Mouse (Mus musculus) embryonic facial prominence, embryonic 12.5 days (tissue): ENCODE measurements around the gene Igfbp7. TPM values are rescaled to one million over a fixed set of nuclear protein-coding genes. Genes with fewer than 3 reads are reported as not detected.

Experiments
- ATAC-seq: fragments of 200-750 bp; cut with Nextera tagmentation; 2 replicates; pipeline ENCODE4 v1.8.0; 2017; ENCODE audit not compliant: insufficient number of reproducible peaks, insufficient read depth, low FRiP score, low TSS enrichment
- H3K27ac ChIP-seq: fragments of 300-500 bp; sonication (generic); 2 replicates; pipeline ENCODE4 v1.5.1; 2016; ENCODE audit warnings: mild to moderate bottlenecking
- H3K27me3 ChIP-seq: fragments of 300-500 bp; sonication (generic); 2 replicates; pipeline ENCODE4 v1.6.1; 2016; ENCODE audit warnings: mild to moderate bottlenecking, moderate library complexity
- H3K36me3 ChIP-seq: fragments of 300-500 bp; sonication (generic); 2 replicates; pipeline ENCODE4 v1.6.1; 2016; ENCODE audit warnings: mild to moderate bottlenecking
- H3K4me1 ChIP-seq: fragments of 300-500 bp; sonication (generic); 2 replicates; pipeline ENCODE4 v1.6.1; 2016
- H3K4me2 ChIP-seq: fragments of 300-500 bp; sonication (generic); replicated peaks from 2 replicates; pipeline ENCODE4 v1.6.1; 2016; ENCODE audit warnings: mild to moderate bottlenecking, moderate library complexity
- H3K4me3 ChIP-seq: fragments of 300-500 bp; sonication (generic); 2 replicates; pipeline ENCODE4 v1.5.1; 2016; ENCODE audit warnings: mild to moderate bottlenecking
- H3K9ac ChIP-seq: fragments of 300-500 bp; sonication (generic); 2 replicates; pipeline ENCODE4 v1.6.1; 2016; ENCODE audit warnings: mild to moderate bottlenecking, moderate library complexity
- H3K9me3 ChIP-seq: fragments of 300-500 bp; sonication (generic); 2 replicates; pipeline ENCODE4 v1.6.1; 2016; ENCODE audit warnings: mild to moderate bottlenecking, moderate library complexity
- WGBS: fragments of 180-500 bp; shearing (Covaris S2); methylation state at CpG from one replicate; pipeline ENCODE4 v1.1.7; 2016; 5-methylcytosine and 5-hydroxymethylcytosine counted together
- polyA plus RNA-seq: library from polyadenylated mRNA; unstranded; fragments of >200 nt; fragmentation: Nextera tagmentation; extraction: Ambion mirVana; gene quantifications from 2 replicates; pipeline ENCODE4 v1.2.1, GENCODE M21; 2016

Igfbp7 gene
- polyA plus RNA-seq, 1 experiment from 2014 or later, result 17.0 TPM

GRCm38 (mm10) chr5:77374945-77375344, 32.9 kb downstream of the Igfbp7 start:
- Histone ChIP-seq H3K4me2 (no peak overlapping the region), H3K4me3 (no peak overlapping the region), H3K9ac (no peak overlapping the region), H3K4me1 (0 out of 2 replicates have a peak, but pooled peaks cover 7% of the 10 kb centered on the region), H3K27ac (no peak overlapping the region), H3K9me3 (no peaks in the 10 kb centered on the region), H3K36me3 (no peaks in the 10 kb centered on the region), H3K27me3 (no peaks in the 10 kb centered on the region)
- ATAC-seq, result no peak
- 71% methylated on average over 3 of the region's 3 CpGs for WGBS

DNA sequence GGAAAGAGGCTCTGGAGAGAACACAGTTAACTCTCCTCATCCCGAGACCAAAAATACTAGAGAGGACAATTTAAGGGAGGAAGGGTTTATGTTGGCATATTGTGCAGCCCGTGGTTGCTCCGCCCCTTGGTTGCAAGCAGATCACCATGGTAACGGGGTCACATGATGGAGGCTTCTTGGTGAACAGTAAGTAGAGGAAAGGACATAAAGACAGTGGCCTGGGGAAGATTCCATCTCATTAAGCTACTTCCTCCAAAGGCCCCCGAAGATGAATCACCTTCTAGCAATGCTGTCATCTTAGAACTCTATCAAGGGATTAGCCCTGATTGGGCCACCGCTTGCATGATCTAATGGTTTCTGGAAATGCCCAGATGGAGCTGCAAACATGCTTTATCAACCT, 35.1 kb downstream of the Igfbp7 start:
- no peak for ATAC-seq
- H3K4me1 ChIP-seq, result 0 out of 2 replicates have a peak, but pooled peaks cover 2% of the 10 kb centered on the region
- H3K4me2 ChIP-seq, result no peak overlapping the region
- H3K9me3 ChIP-seq, result no peaks in the 10 kb centered on the region
- H3K27me3 ChIP-seq, result no peaks in the 10 kb centered on the region
- H3K9ac ChIP-seq, result no peak overlapping the region
- no peaks in the 10 kb centered on the region for H3K36me3 ChIP-seq
- 70% methylated on average over 6 of the region's 6 CpGs for WGBS
- no peak overlapping the region for H3K4me3 ChIP-seq
- no peak overlapping the region for H3K27ac ChIP-seq

DNA sequence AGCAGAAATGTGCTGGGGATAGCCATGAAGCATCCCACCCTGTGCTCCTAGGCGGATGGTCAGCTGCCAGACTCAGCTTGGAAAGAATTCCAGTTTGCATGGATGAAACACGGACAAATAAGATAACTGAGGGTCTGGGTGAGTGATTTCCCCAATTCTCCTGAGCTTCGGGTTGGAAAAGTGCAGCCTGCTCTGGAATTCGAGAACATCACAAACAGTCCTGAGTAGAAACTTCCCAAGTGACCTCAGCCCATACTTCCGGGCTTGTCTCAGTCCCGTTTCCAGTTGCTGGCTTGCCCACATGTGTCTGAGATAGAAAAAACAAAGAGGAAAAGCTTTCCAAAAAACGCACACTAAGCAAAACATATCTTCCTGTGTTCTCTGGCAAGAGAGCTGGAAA, 35.6 kb downstream of the Igfbp7 start:
- Histone ChIP-seq H3K4me3 (no peak overlapping the region), H3K4me1 (0 out of 2 replicates have a peak, but pooled peaks cover 2% of the 10 kb centered on the region), H3K9ac (no peak overlapping the region), H3K27ac (no peak overlapping the region), H3K36me3 (no peaks in the 10 kb centered on the region), H3K27me3 (peaks cover 4% of the 10 kb centered on the region; the same call in 1 of the 2 replicates), H3K9me3 (no peaks in the 10 kb centered on the region), H3K4me2 (no peak overlapping the region)
- WGBS, result 70% methylated on average over 7 of the region's 7 CpGs
- ATAC-seq, result no peak

- Histone ChIP-seq H3K4me3 (no peak overlapping the region), H3K9ac (no peak overlapping the region), H3K36me3 (no peaks in the 10 kb centered on the region), H3K27ac (no peak overlapping the region), H3K4me2 (no peak overlapping the region), H3K27me3 (peaks cover 4% of the 10 kb centered on the region; the same call in 1 of the 2 replicates), H3K9me3 (no peaks in the 10 kb centered on the region), H3K4me1 (0 out of 2 replicates have a peak, but pooled peaks cover 2% of the 10 kb centered on the region)
- no peak for ATAC-seq
- WGBS, result 72% methylated on average over 5 of the region's 5 CpGs
Measured at GRCm38 (mm10) chr5:77370378-77370892, 37.4 kb downstream of the Igfbp7 start.

GRCm38 (mm10) chr5:77369394-77369793, 38.4 kb downstream of the Igfbp7 start:
- ATAC-seq, result no peak
- 76% methylated on average over 5 of the region's 5 CpGs for WGBS
- Histone ChIP-seq H3K36me3 (no peaks in the 10 kb centered on the region), H3K4me3 (no peak overlapping the region), H3K9ac (no peak overlapping the region), H3K27me3 (peaks cover 4% of the 10 kb centered on the region; the same call in 1 of the 2 replicates), H3K4me2 (no peak overlapping the region), H3K9me3 (no peaks in the 10 kb centered on the region), H3K4me1 (peaks cover 6% of the 10 kb centered on the region; the same call in 1 of the 2 replicates), H3K27ac (no peak overlapping the region)

GRCm38 (mm10) chr5:77368194-77368593, 39.6 kb downstream of the Igfbp7 start:
- H3K4me3 ChIP-seq, result no peak overlapping the region
- 30% methylated on average over 7 of the region's 7 CpGs for WGBS
- no peaks in the 10 kb centered on the region for H3K36me3 ChIP-seq
- no peaks in the 10 kb centered on the region for H3K9me3 ChIP-seq
- no peak overlapping the region for H3K27ac ChIP-seq
- H3K4me1 ChIP-seq, result peaks cover 6% of the 10 kb centered on the region; the same call in 1 of the 2 replicates
- no peak for ATAC-seq
- H3K4me2 ChIP-seq, result no peak overlapping the region
- peaks cover 4% of the 10 kb centered on the region; the same call in 1 of the 2 replicates for H3K27me3 ChIP-seq
- no peak overlapping the region for H3K9ac ChIP-seq

- Histone ChIP-seq H3K9ac (no peak overlapping the region), H3K9me3 (no peaks in the 10 kb centered on the region), H3K27ac (0 out of 2 replicates have a peak overlapping the region, but pooled peaks have one; percentile 2), H3K4me3 (no peak overlapping the region), H3K36me3 (no peaks in the 10 kb centered on the region), H3K27me3 (peaks cover 4% of the 10 kb centered on the region; the same call in 1 of the 2 replicates), H3K4me2 (no peak overlapping the region), H3K4me1 (peaks cover 5% of the 10 kb centered on the region; the same call in 1 of the 2 replicates)
- no peak for ATAC-seq
- 41% methylated on average over 12 of the region's 12 CpGs for WGBS
Measured at GRCm38 (mm10) chr5:77367682-77368081, 40.2 kb downstream of the Igfbp7 start.

DNA sequence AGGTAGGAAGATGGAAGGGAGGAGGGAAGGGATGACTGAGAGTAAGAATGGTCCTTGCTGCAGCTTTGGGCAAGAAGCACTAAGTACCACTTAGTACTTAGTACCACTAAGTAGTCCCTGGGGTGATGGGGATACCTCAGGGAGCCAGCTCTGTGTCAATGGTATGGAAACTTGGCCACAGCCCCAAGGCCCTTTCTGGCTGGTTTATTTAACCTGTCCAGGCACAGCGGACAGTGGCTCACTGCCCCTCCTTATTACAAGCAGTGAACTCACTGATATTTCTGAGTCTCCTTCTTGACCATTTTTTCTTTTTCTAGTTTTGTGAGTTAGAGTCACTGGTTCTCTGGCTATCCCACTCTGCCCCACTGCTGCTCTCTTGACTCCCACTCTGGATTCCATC, 40.7 kb downstream of the Igfbp7 start:
- H3K27ac ChIP-seq, result no peak overlapping the region

GRCm38 (mm10) chr5:77366313-77366712, 41.5 kb downstream of the Igfbp7 start:
- H3K4me2 ChIP-seq, result no peak overlapping the region
- no peak overlapping the region for H3K27ac ChIP-seq
- no peak for ATAC-seq
- H3K27me3 ChIP-seq, result peaks cover 4% of the 10 kb centered on the region; the same call in 1 of the 2 replicates
- H3K36me3 ChIP-seq, result no peaks in the 10 kb centered on the region
- peaks cover 3% of the 10 kb centered on the region; the same call in 1 of the 2 replicates for H3K4me1 ChIP-seq
- WGBS, result 81% methylated on average over 8 of the region's 8 CpGs
- H3K9me3 ChIP-seq, result no peaks in the 10 kb centered on the region
- no peak overlapping the region for H3K9ac ChIP-seq
- no peak overlapping the region for H3K4me3 ChIP-seq

More for the DNA sequence above, 40.7 kb downstream of the Igfbp7 start:
- Histone ChIP-seq H3K4me2 (no peak overlapping the region), H3K4me1 (peaks cover 3% of the 10 kb centered on the region; the same call in 1 of the 2 replicates), H3K27me3 (peaks cover 4% of the 10 kb centered on the region; the same call in 1 of the 2 replicates), H3K4me3 (no peak overlapping the region), H3K36me3 (no peaks in the 10 kb centered on the region), H3K9me3 (no peaks in the 10 kb centered on the region), H3K9ac (no peak overlapping the region)
- WGBS, result 96% methylated on average over 1 of the region's 1 CpGs
- no peak for ATAC-seq

- Histone ChIP-seq H3K36me3 (no peaks in the 10 kb centered on the region), H3K9me3 (no peaks in the 10 kb centered on the region), H3K4me2 (no peak overlapping the region), H3K4me3 (no peak overlapping the region), H3K9ac (no peak overlapping the region), H3K4me1 (peaks cover 3% of the 10 kb centered on the region; the same call in 1 of the 2 replicates), H3K27ac (no peak overlapping the region), H3K27me3 (peaks cover 4% of the 10 kb centered on the region; the same call in 1 of the 2 replicates)
- 0 out of 2 replicates have a peak, but pooled peaks have one; percentile 22 for ATAC-seq
- 89% methylated on average over 3 of the region's 3 CpGs for WGBS
Measured at GRCm38 (mm10) chr5:77364443-77365038, 43.3 kb downstream of the Igfbp7 start.

- Histone ChIP-seq H3K4me3 (no peak overlapping the region), H3K9ac (no peak overlapping the region), H3K27ac (no peak overlapping the region), H3K36me3 (no peaks in the 10 kb centered on the region), H3K27me3 (peaks cover 4% of the 10 kb centered on the region; the same call in 1 of the 2 replicates), H3K9me3 (no peaks in the 10 kb centered on the region), H3K4me1 (peaks cover 3% of the 10 kb centered on the region; the same call in 1 of the 2 replicates), H3K4me2 (no peak overlapping the region)
- 83% methylated on average over 6 of the region's 6 CpGs for WGBS
- ATAC-seq, result no peak
Measured at GRCm38 (mm10) chr5:77363650-77364049, 44.2 kb downstream of the Igfbp7 start.

DNA sequence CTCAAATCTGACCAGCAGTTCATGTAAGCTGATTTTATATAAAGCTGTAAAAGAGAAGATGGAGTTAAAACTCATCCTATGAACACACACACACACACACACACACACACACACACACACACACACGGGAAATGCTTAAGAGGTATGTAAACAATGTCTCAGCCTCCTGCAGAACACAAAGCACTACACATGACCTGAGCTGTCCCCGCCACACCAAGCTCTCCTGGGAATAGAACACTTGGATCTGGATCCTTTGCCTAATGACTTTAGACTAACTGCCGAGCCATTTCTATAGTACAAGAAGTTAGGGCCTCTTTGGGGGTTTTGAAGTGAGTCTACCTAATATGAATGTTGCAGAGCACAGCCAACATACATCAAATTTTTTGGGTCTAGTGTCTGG, 45.7 kb downstream of the Igfbp7 start:
- Histone ChIP-seq H3K27me3 (no peaks in the 10 kb centered on the region), H3K9ac (no peak overlapping the region), H3K4me3 (no peak overlapping the region), H3K4me2 (no peak overlapping the region), H3K9me3 (no peaks in the 10 kb centered on the region), H3K36me3 (no peaks in the 10 kb centered on the region), H3K4me1 (peaks cover 8% of the 10 kb centered on the region), H3K27ac (no peak overlapping the region)
- WGBS, result 39% methylated on average over 3 of the region's 3 CpGs
- ATAC-seq, result no peak
